Mouse (Mus musculus): ENCODE results near the gene H2-Eb1. TPM values are rescaled to one million over a fixed set of nuclear protein-coding genes. Genes with fewer than 3 reads are reported as not detected.
A peak's percentile ranks its signal among the peaks of the same experiment; 100 is the strongest.

The H2-Eb1 gene
- polyA plus RNA-seq, 1 experiment from 2014 or later = 1.8 TPM

DNA sequence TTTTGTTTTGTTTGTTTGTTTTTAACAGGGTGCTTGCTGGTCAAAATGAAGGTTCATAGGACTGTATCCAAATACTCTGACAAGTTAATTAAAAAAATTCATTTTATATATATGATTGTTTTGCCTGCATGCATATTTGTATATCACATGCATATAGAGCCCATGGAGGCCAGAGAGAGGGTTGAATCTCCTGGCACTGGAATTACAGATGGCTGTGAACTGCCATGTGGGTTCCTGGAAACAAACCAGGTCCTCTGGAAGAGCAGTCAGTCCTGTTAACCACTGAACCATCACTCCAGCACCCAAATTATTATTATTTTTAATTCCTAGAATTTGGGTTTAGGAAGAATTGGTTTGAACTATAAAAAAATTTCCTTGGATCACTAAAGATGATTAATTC, 10.4 kb upstream of the H2-Eb1 start:
- Histone ChIP-seq H3K36me3 (ENCODE audit: control insufficient read depth, insufficient read depth, low read length) (no peaks in the 10 kb centered on the region), H3K4me3 (ENCODE audit: low read depth, low read length) (no peak overlapping the region), H3K27me3 (ENCODE audit: control insufficient read depth, insufficient read depth, low read length) (no peaks in the 10 kb centered on the region), H3K4me1 (ENCODE audit: control insufficient read depth, insufficient read depth, low read length) (no peaks in the 10 kb centered on the region), H3K9me3 (ENCODE audit: control insufficient read depth, low read length) (no peaks in the 10 kb centered on the region), H3K4me2 (ENCODE audit: low read depth) (no peak overlapping the region), H3K27ac (ENCODE audit: low read depth, low read length) (no peak overlapping the region), H3K9ac (ENCODE audit: low read length) (no peak overlapping the region)
- ATAC-seq (ENCODE audit: insufficient read depth, low FRiP score, low TSS enrichment) = no peak
- DNase-seq (ENCODE audit: low spot score) = no peak

DNA sequence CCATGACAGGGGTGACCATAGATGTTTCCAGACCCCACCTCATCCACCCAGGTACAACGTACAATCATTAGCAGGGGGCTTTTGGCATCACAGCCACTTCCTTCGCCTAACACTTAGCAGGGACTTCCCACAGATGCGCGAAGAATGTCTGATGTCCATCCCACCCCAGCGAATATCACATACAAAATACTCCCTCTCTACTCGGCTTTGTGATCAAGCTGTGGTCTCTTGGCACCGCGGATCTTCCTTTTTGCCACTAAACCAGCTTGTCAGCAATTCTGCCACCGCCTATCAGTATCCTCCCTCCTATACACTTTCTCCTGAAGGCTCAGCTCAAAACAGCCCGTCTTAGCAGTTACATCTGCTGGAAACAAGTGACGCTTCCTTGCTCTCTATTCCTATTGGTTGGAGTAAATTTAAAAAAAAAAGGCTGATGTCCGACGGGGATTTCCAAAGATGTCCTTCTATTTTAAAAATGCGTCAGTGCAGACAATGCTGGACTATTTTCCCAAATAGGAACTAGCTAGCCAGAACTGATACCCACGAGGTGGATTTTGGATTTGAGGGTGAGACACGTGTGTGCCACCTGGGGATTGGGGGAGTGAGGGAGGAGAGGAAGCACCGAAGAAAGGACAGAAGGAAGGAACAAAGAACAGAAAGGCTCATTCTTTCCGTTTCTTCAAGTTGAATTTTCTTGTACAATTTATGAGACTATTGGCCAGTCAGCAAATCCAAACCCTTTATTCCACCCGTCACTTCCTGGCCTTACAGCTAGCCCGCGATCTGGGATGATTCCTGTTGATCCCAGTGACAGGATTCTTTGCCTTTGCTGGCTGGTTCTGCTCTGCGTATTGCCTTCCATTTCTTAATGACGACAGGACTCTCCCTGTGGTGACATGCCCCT, 9.5 kb upstream of the H2-Eb1 start:
- WGBS = 26% methylated on average over 23 of the region's 23 CpGs

DNA sequence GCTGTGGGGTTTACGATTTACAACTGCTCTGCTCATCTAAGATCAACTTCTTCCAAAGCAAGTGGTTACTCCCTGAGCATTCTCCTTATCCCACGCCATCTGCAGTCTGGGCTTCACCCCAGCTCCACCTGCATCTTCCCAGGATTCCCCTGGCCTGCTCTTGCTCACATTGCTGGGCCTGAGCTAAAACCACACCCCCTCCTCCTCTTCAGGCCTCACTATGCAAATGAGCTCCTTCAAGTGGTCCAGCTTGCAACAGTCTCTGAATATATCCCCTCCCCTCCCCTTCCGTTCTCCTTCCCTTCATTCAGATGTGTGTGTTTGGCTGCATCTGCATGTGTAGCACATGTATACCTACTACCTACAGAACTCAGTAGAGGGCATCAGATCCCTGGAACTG, 6.3 kb upstream of the H2-Eb1 start:
- Histone ChIP-seq H3K9me3 (ENCODE audit: control insufficient read depth, low read length) (no peaks in the 10 kb centered on the region), H3K9ac (ENCODE audit: low read length) (no peak overlapping the region), H3K4me2 (ENCODE audit: low read depth) (no peak overlapping the region), H3K27ac (ENCODE audit: low read depth, low read length) (no peak overlapping the region), H3K4me3 (ENCODE audit: low read depth, low read length) (no peak overlapping the region), H3K27me3 (ENCODE audit: control insufficient read depth, insufficient read depth, low read length) (no peaks in the 10 kb centered on the region), H3K4me1 (ENCODE audit: control insufficient read depth, insufficient read depth, low read length) (no peaks in the 10 kb centered on the region), H3K36me3 (ENCODE audit: control insufficient read depth, insufficient read depth, low read length) (no peaks in the 10 kb centered on the region)
- no peak for ATAC-seq (ENCODE audit: insufficient read depth, low FRiP score, low TSS enrichment)
- 69% methylated on average over 3 of the region's 3 CpGs for WGBS
- no peak for DNase-seq (ENCODE audit: low spot score)

More for the DNA sequence above, 9.5 kb upstream of the H2-Eb1 start:
- H3K4me2 ChIP-seq (ENCODE audit: low read depth) = peak overlapping the region; percentile 37
- peak overlapping the region; percentile 24 for H3K4me3 ChIP-seq (ENCODE audit: low read depth, low read length)
- H3K4me1 ChIP-seq (ENCODE audit: control insufficient read depth, insufficient read depth, low read length) = no peaks in the 10 kb centered on the region
- no peaks in the 10 kb centered on the region for H3K27me3 ChIP-seq (ENCODE audit: control insufficient read depth, insufficient read depth, low read length)
- H3K9ac ChIP-seq (ENCODE audit: low read length) = no peak overlapping the region
- no peaks in the 10 kb centered on the region for H3K36me3 ChIP-seq (ENCODE audit: control insufficient read depth, insufficient read depth, low read length)
- no peak for ATAC-seq (ENCODE audit: insufficient read depth, low FRiP score, low TSS enrichment)
- peak; percentile 47 for DNase-seq (ENCODE audit: low spot score)
- H3K27ac ChIP-seq (ENCODE audit: low read depth, low read length) = no peak overlapping the region
- no peaks in the 10 kb centered on the region for H3K9me3 ChIP-seq (ENCODE audit: control insufficient read depth, low read length)

DNA sequence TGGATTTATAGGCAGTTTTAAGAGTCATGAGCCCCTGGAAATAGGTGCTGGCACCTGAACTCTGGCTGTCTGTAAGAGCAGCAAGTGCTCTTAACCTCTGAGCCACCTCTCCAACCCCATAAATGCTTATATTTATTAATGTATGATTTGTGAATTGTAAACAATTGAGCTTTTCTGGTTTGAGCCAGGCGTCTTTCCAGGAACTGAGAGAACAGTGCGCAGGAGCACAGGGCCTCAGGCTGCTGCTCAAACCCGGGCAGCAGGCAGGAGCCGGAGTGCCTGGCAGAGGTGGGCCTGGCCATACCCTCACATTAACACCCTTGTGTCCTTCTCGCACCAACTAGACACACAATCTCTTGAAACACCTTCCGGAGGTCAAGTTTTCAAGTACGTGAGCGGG, 5.6 kb upstream of the H2-Eb1 start:
- WGBS = 89% methylated on average over 8 of the region's 8 CpGs
- no peak overlapping the region for H3K4me3 ChIP-seq (ENCODE audit: low read depth, low read length)
- H3K9ac ChIP-seq (ENCODE audit: low read length) = no peak overlapping the region
- no peaks in the 10 kb centered on the region for H3K4me1 ChIP-seq (ENCODE audit: control insufficient read depth, insufficient read depth, low read length)
- H3K9me3 ChIP-seq (ENCODE audit: control insufficient read depth, low read length) = no peaks in the 10 kb centered on the region
- ATAC-seq (ENCODE audit: insufficient read depth, low FRiP score, low TSS enrichment) = no peak
- no peak for DNase-seq (ENCODE audit: low spot score)
- no peaks in the 10 kb centered on the region for H3K36me3 ChIP-seq (ENCODE audit: control insufficient read depth, insufficient read depth, low read length)
- no peak overlapping the region for H3K4me2 ChIP-seq (ENCODE audit: low read depth)
- no peak overlapping the region for H3K27ac ChIP-seq (ENCODE audit: low read depth, low read length)
- H3K27me3 ChIP-seq (ENCODE audit: control insufficient read depth, insufficient read depth, low read length) = no peaks in the 10 kb centered on the region

DNA sequence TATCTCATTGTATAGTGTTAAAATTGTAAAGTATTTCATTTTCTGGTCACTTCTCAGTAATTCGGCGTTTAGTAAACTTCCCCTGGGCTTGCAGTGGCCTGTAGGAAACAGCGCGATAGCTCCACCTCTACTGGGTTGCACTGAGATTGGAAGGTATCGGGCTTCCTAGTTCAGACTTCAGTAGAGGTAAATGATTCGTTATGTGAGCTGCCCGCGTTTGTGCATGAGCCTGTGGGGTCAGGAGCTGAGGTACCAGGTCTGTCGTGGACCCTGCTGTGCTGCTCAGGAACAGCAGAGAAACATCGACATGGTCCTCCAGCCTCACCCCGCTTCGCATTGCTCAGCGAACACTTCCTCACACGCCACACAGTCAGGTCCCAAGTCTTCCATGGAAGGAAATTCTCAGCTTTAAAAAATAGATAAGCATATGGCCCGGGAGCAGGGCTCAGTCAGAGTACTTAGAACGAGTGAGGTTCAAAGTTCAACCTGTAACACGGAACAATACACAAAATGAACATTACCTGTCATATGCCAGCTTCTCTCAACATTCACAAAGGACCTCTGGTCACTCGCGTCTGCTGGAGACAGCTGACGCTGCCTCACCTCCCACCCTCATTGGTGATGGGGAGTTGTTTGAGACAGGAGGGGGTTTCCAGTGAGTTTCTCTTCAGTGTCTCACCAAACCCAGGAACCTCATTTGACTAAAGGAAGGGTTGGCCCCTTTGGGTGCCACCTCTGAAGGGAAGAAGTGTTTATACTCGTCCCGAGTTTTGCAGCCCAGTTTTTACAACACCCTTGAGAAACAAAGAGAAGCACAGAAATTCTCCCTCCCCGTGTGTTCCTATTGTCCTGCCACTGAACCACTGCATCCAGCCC, 4.7 kb upstream of the H2-Eb1 start:
- Histone ChIP-seq H3K36me3 (ENCODE audit: control insufficient read depth, insufficient read depth, low read length) (no peaks in the 10 kb centered on the region), H3K9me3 (ENCODE audit: control insufficient read depth, low read length) (no peaks in the 10 kb centered on the region), H3K27ac (ENCODE audit: low read depth, low read length) (no peak overlapping the region), H3K4me2 (ENCODE audit: low read depth) (no peak overlapping the region), H3K4me1 (ENCODE audit: control insufficient read depth, insufficient read depth, low read length) (no peaks in the 10 kb centered on the region), H3K27me3 (ENCODE audit: control insufficient read depth, insufficient read depth, low read length) (no peaks in the 10 kb centered on the region), H3K4me3 (ENCODE audit: low read depth, low read length) (no peak overlapping the region), H3K9ac (ENCODE audit: low read length) (no peak overlapping the region)
- ATAC-seq (ENCODE audit: insufficient read depth, low FRiP score, low TSS enrichment) (no peak), DNase-seq (ENCODE audit: low spot score) (no peak)
- WGBS = 72% methylated on average over 23 of the region's 23 CpGs

DNA sequence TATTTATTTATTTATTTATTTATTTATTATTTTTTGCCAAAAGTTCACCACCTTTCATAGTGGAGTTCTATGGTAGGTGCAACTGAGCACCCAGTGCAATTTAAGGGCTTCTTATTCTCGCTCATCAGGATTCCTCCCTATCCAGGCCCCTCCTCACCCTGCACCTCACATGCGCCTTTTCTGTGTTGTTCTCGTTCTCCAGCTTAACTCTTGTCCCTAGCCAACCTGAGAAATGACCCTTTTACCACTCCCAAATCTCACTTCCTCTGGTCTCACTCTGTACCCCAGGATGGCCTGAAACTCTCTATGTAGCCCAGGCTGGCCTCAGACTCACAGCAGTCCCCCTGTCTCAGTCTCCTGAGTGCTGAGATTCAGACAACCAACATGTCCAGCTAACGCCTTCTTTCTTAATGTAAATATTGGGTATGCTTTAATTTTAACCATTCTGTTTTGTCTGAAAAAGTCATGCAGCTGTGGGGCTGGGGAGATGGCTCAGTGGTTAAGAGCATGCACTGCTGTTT, 3.9 kb upstream of the H2-Eb1 start:
- DNase-seq (ENCODE audit: low spot score) (no peak), ATAC-seq (ENCODE audit: insufficient read depth, low FRiP score, low TSS enrichment) (no peak)
- H3K4me1 ChIP-seq (ENCODE audit: control insufficient read depth, insufficient read depth, low read length) = no peaks in the 10 kb centered on the region
- no peaks in the 10 kb centered on the region for H3K36me3 ChIP-seq (ENCODE audit: control insufficient read depth, insufficient read depth, low read length)
- WGBS = 79% methylated on average over 4 of the region's 4 CpGs
- H3K4me2 ChIP-seq (ENCODE audit: low read depth) = no peak overlapping the region
- H3K9ac ChIP-seq (ENCODE audit: low read length) = no peak overlapping the region
- H3K4me3 ChIP-seq (ENCODE audit: low read depth, low read length) = no peak overlapping the region
- H3K27ac ChIP-seq (ENCODE audit: low read depth, low read length) = no peak overlapping the region
- H3K9me3 ChIP-seq (ENCODE audit: control insufficient read depth, low read length) = no peaks in the 10 kb centered on the region
- H3K27me3 ChIP-seq (ENCODE audit: control insufficient read depth, insufficient read depth, low read length) = no peaks in the 10 kb centered on the region

DNA sequence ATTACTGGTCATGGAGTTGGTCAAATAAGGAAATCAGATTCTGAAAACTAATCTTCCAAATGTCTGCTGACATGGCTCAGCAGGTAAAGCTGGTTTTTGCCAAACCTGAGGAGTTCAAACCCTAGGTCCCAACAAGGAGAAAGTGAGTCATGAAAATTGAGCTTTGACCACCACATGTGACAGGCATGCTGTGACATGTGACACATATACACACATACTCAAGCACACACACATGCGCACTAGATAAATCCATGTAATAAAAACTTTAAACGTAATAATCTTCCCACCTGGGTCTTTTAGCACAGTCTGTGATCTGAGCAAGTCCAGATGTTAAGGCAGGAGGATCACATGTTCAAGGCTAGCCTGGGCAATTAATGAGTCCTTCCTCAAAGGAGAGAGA, 1.9 kb upstream of the H2-Eb1 start:
- H3K27ac ChIP-seq (ENCODE audit: low read depth, low read length) = no peak overlapping the region
- WGBS = 85% methylated on average over 2 of the region's 2 CpGs

DNA sequence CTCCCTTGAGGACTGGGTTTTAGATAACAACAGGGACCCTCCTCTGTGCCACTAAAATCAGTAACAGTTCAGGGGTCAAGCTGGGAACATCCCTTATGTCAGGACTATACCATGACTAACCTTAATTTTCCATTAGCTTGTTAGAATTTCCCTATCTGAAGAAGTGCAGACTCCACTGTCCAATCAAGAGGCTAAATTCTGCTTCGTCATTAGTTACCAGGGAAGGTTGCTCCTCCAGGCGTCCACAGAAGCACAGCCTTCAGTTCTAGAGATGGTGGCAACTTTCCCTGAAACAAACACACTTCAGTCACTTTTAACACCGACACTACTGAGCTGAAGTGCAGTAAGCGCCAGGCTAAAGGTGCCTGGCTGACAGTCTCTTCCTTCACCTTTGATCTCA, 916 bp upstream of the H2-Eb1 start:
- DNase-seq (ENCODE audit: low spot score) (peak; percentile 51), ATAC-seq (ENCODE audit: insufficient read depth, low FRiP score, low TSS enrichment) (no peak)
- 16% methylated on average over 4 of the region's 4 CpGs for WGBS
- Histone ChIP-seq H3K27ac (ENCODE audit: low read depth, low read length) (no peak overlapping the region), H3K4me3 (ENCODE audit: low read depth, low read length) (no peak overlapping the region), H3K4me2 (ENCODE audit: low read depth) (no peak overlapping the region), H3K9ac (ENCODE audit: low read length) (no peak overlapping the region), H3K9me3 (ENCODE audit: control insufficient read depth, low read length) (no peaks in the 10 kb centered on the region), H3K36me3 (ENCODE audit: control insufficient read depth, insufficient read depth, low read length) (no peaks in the 10 kb centered on the region), H3K27me3 (ENCODE audit: control insufficient read depth, insufficient read depth, low read length) (no peaks in the 10 kb centered on the region), H3K4me1 (ENCODE audit: control insufficient read depth, insufficient read depth, low read length) (no peaks in the 10 kb centered on the region)

More for the DNA sequence above, 1.9 kb upstream of the H2-Eb1 start:
- ATAC-seq (ENCODE audit: insufficient read depth, low FRiP score, low TSS enrichment) (no peak), DNase-seq (ENCODE audit: low spot score) (no peak)
- H3K4me1 ChIP-seq (ENCODE audit: control insufficient read depth, insufficient read depth, low read length) = no peaks in the 10 kb centered on the region
- no peaks in the 10 kb centered on the region for H3K9me3 ChIP-seq (ENCODE audit: control insufficient read depth, low read length)
- H3K27me3 ChIP-seq (ENCODE audit: control insufficient read depth, insufficient read depth, low read length) = no peaks in the 10 kb centered on the region
- no peaks in the 10 kb centered on the region for H3K36me3 ChIP-seq (ENCODE audit: control insufficient read depth, insufficient read depth, low read length)
- H3K4me2 ChIP-seq (ENCODE audit: low read depth) = no peak overlapping the region
- no peak overlapping the region for H3K9ac ChIP-seq (ENCODE audit: low read length)
- no peak overlapping the region for H3K4me3 ChIP-seq (ENCODE audit: low read depth, low read length)

Data from neural tube, embryonic 11.5 days (tissue).